Mouse (Mus musculus) E14TG2a.4 (cell line): ENCODE results near the gene Abca2.

Experiments used
- CTCF ChIP-seq: conservative IDR thresholded peaks from 2 replicates; pipeline ENCODE4 v1.5.1; 2014; ENCODE audit warnings: low read length
- NANOG ChIP-seq: IDR thresholded peaks from 2 replicates; pipeline ENCODE4 v1.6.1; 2014; ENCODE audit warnings: borderline replicate concordance, low read length, mixed read lengths
- POU5F1 ChIP-seq: IDR thresholded peaks from 2 replicates; pipeline ENCODE4 v1.6.1; 2014; ENCODE audit warnings: low read length, borderline replicate concordance

DNA sequence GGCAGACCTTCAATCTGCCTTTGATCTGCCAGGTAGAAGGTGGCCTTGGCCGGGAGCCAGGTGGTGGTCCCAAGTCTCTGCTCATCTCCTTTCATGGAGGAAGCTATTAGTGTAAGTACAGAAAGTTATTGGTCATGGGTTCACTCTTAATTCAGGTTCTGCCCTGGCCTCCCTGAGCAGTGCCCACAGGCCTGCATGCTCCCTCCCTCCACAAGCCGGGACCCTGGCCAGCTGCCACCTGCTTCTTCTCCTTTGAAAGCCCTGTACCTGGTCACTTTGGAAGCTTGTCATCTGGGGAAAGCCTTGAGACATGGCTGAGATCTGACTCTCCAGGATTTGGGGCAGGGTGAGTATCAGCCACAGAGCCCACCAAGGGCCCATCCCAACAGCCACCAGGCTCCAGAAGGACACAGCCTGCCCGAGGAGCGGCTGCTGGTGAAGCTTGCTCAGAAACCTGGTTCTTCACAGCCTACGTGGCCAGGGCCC is 65.0 kb downstream of the Abca2 start, which contains the start of gene Lcn12:
- no peak for TF ChIP-seq CTCF
- no peak for TF ChIP-seq POU5F1
- no peak for TF ChIP-seq NANOG
